8 mouse cellular contexts compared by ENCODE assay signal in genomic region chr2:106431141-106431540, GRCm38 (mm10).
DNase-seq lines count a peak whose midpoint lies in the region; ATAC-seq and TF ChIP-seq lines count a peak whose summit lies in the region.

No protein-coding gene starts in this region.

- H3K4me2 ChIP-seq in heart, embryonic 16.5 days (ENCODE audit: low read depth, low read length): peak overlapping the region; percentile 71

- peaks cover 9% of the 10 kb centered on the region for H3K27me3 ChIP-seq in heart, embryonic 16.5 days (ENCODE audit: control insufficient read depth, insufficient read depth, low read length)

- TF ChIP-seq POLR2A in brain, embryonic 14.5 days (IDR thresholded peaks at IDR 0.05; ENCODE audit: borderline replicate concordance, extremely low read depth, insufficient read depth, insufficient read length, poor library complexity, severe bottlenecking): no peak
- TF ChIP-seq POLR2A in embryonic fibroblast, embryonic 13.5 days (IDR thresholded peaks at IDR 0.05; ENCODE audit: low read depth, low read length): no peak

- no peak overlapping the region for H3K9ac ChIP-seq in heart, embryonic 16.5 days (ENCODE audit: low read length)

- ATAC-seq in heart, embryonic 16.5 days (replicated peaks; ENCODE audit: extremely low read depth, insufficient read depth, low FRiP score): 0 out of 2 replicates have a peak, but pooled peaks have one; percentile 41
- no peak for ATAC-seq in erythroid progenitor cell, adult 5-6 weeks (replicated peaks; ENCODE audit: low FRiP score, poor library complexity, severe bottlenecking)

- H3K4me3 ChIP-seq in embryonic fibroblast, embryonic 13.5 days (ENCODE audit: insufficient read depth, low read length): no peak overlapping the region
- peak overlapping the region; percentile 41 for H3K4me3 ChIP-seq in heart, embryonic 16.5 days (ENCODE audit: low read length)

- peak; percentile 86; the same call in 1 of the 2 replicates for TF ChIP-seq CTCF in brain, embryonic 14.5 days (IDR thresholded peaks at IDR 0.05; ENCODE audit: borderline replicate concordance, extremely low read depth, insufficient read depth, insufficient read length)
- TF ChIP-seq CTCF in embryonic fibroblast, embryonic 13.5 days (IDR thresholded peaks at IDR 0.05; ENCODE audit: borderline replicate concordance, insufficient read depth, low read length): peak; percentile 61; the same call in 1 of the 2 replicates

- peaks cover 3% of the 10 kb centered on the region; the same call in 1 of the 2 replicates for H3K4me1 ChIP-seq in embryonic fibroblast, embryonic 13.5 days (ENCODE audit: control insufficient read depth, insufficient read depth, low read length)
- peaks cover 6% of the 10 kb centered on the region; the same call in 1 of the 2 replicates for H3K4me1 ChIP-seq in heart, embryonic 16.5 days (ENCODE audit: control insufficient read depth, insufficient read depth, low read length)

- H3K36me3 ChIP-seq in heart, embryonic 16.5 days (ENCODE audit: control insufficient read depth, insufficient read depth): no peaks in the 10 kb centered on the region

- no peaks in the 10 kb centered on the region for H3K9me3 ChIP-seq in heart, embryonic 16.5 days (replicated peaks; ENCODE audit: control insufficient read depth, low read length)

- DNase-seq in ES-CJ7 (ENCODE audit: low read depth, low spot score): peak; percentile 70
- peak; percentile 90 for DNase-seq in brain, embryonic 14.5 days (ENCODE audit: low read depth)
- DNase-seq in kidney, postnatal 25 days: peak; percentile 50 to 61
- peak; percentile 3 to 25 for DNase-seq in lung, adult 18-20 months
- peak; percentile 59 for DNase-seq in ovary, postnatal 36 days (ENCODE audit: low spot score)

- 16% methylated on average over 8 of the region's 8 CpGs for WGBS in heart, embryonic 16.5 days

- H3K27ac ChIP-seq in embryonic fibroblast, embryonic 13.5 days (ENCODE audit: insufficient read depth, low read length): no peak overlapping the region
- no peak overlapping the region for H3K27ac ChIP-seq in heart, embryonic 16.5 days (ENCODE audit: low read length)

Comparison
In these comparisons a context has a peak if more than half of its experiments do, and no peak if none do; other contexts are left out.
1. DNase-seq: peak in every context shown above with its lines; median percentile 90 in brain, embryonic 14.5 days; 70 in ES-CJ7; 59 in ovary, postnatal 36 days; 56 in kidney, postnatal 25 days; 14 in lung, adult 18-20 months.